Mouse (Mus musculus) hindbrain, embryonic 11.5 days (tissue): ENCODE data around the gene Mocs1. TPM values are rescaled to one million over a fixed set of nuclear protein-coding genes. Genes with fewer than 3 reads are reported as not detected.
A peak's percentile ranks its signal among the peaks of the same experiment; 100 is the strongest.

ENCODE experiments used
- ATAC-seq: fragments of 200-750 bp; cut with Nextera tagmentation; 2 replicates; pipeline ENCODE4 v1.8.0; 2017; ENCODE audit warnings: mild to moderate bottlenecking, moderate TSS enrichment, moderate library complexity; ENCODE audit not compliant: low FRiP score
- DNase-seq: peaks from one replicate; pipeline ENCODE4 v3.0.0-alpha.2; 2015; ENCODE audit warnings: low spot score
- H3K27ac ChIP-seq: fragments of 300-500 bp; sonication (generic); 2 replicates; pipeline ENCODE4 v1.5.1; 2014; ENCODE audit warnings: mild to moderate bottlenecking, low read depth, low read length
- H3K27me3 ChIP-seq: fragments of 300-500 bp; sonication (generic); 2 replicates; pipeline ENCODE4 v1.6.1; 2014; ENCODE audit warnings: mild to moderate bottlenecking, low read length, moderate library complexity, mixed read lengths; ENCODE audit not compliant: control insufficient read depth, insufficient read depth
- H3K36me3 ChIP-seq: fragments of 300-500 bp; sonication (generic); 2 replicates; pipeline ENCODE4 v1.6.1; 2014; ENCODE audit warnings: mild to moderate bottlenecking, low read length, moderate library complexity, mixed read lengths; ENCODE audit not compliant: control insufficient read depth, insufficient read depth
- H3K4me1 ChIP-seq: fragments of 300-500 bp; sonication (generic); replicated peaks from 2 replicates; pipeline ENCODE4 v1.6.1; 2014; ENCODE audit warnings: low read length, mixed read lengths; ENCODE audit not compliant: control insufficient read depth, insufficient read depth
- H3K4me2 ChIP-seq: fragments of 300-500 bp; sonication (generic); replicated peaks from 2 replicates; pipeline ENCODE4 v1.6.1; 2014; ENCODE audit warnings: mild to moderate bottlenecking, low read depth, low read length
- H3K4me3 ChIP-seq: fragments of 300-500 bp; sonication (generic); 2 replicates; pipeline ENCODE4 v1.5.1; 2014; ENCODE audit warnings: low read depth, low read length
- H3K9ac ChIP-seq: fragments of 300-500 bp; sonication (generic); 2 replicates; pipeline ENCODE4 v1.6.1; 2014; ENCODE audit warnings: low read depth, low read length
- H3K9me3 ChIP-seq: fragments of 300-500 bp; sonication (generic); 2 replicates; pipeline ENCODE4 v1.6.1; 2016; ENCODE audit warnings: low read length; ENCODE audit not compliant: control insufficient read depth
- WGBS: fragments of 180-500 bp; shearing (Covaris S2); extraction: QIAGEN DNeasy Blood & Tissue Kit; methylation state at CpG from one replicate; pipeline ENCODE4 v1.1.7; 2014; 5-methylcytosine and 5-hydroxymethylcytosine counted together
- polyA plus RNA-seq: library from polyadenylated mRNA; unstranded; fragments of >200 nt; fragmentation: Nextera tagmentation; extraction: Ambion mirVana; gene quantifications from 2 replicates; pipeline ENCODE4 v1.2.1, GENCODE M21; 2014

Gene Mocs1
- polyA plus RNA-seq, 1 experiment from 2014 or later: 5.6 TPM

- peak overlapping the region; percentile 87 for H3K4me2 ChIP-seq
- H3K27me3 ChIP-seq: no peaks in the 10 kb centered on the region
- peak overlapping the region; percentile 82 for H3K9ac ChIP-seq
- no peak for ATAC-seq
- no peak overlapping the region for H3K27ac ChIP-seq
- no peaks in the 10 kb centered on the region for H3K9me3 ChIP-seq
- no peaks in the 10 kb centered on the region for H3K36me3 ChIP-seq
- peaks cover 5% of the 10 kb centered on the region; the same call in 1 of the 2 replicates for H3K4me1 ChIP-seq
- WGBS: 68% methylated on average over 13 of the region's 13 CpGs
- DNase-seq: peak; percentile 15
- H3K4me3 ChIP-seq: peak overlapping the region; percentile 66
Measured at GRCm38 (mm10) chr17:49428751-49429415, 721 bp downstream of the Mocs1 start.

GRCm38 (mm10) chr17:49429471-49430129 is 1.4 kb downstream of the Mocs1 start:
- no peak overlapping the region for H3K4me2 ChIP-seq

DNA sequence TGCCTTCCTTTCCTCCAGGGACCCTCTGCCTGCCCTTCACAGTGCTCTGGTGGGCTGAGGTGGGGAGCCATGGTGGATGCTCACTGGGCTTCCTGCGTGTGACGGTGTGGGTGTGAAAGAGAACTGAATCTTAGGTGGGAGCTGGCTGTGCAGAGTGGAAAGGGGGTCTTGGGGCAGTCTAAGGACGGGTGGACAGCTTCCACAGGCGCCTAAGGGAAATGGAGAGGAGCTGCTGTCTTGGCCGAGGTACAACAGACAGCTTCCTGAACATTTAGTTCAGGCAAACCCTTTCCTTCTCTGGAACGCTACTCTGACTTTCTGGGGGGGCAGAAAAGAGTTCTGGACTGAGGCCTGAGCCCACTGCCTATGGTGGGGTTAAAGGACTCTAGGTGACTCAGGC is 2.0 kb downstream of the Mocs1 start:
- no peak overlapping the region for H3K4me2 ChIP-seq
- H3K4me1 ChIP-seq: peaks cover 5% of the 10 kb centered on the region; the same call in 1 of the 2 replicates
- H3K4me3 ChIP-seq: no peak overlapping the region
- no peaks in the 10 kb centered on the region for H3K27me3 ChIP-seq
- H3K27ac ChIP-seq: no peak overlapping the region
- DNase-seq (no peak), ATAC-seq (no peak)
- 82% methylated on average over 6 of the region's 6 CpGs for WGBS
- H3K36me3 ChIP-seq: peaks cover under 1% of the 10 kb centered on the region; the same call in 1 of the 2 replicates
- no peak overlapping the region for H3K9ac ChIP-seq
- H3K9me3 ChIP-seq: no peaks in the 10 kb centered on the region

More at GRCm38 (mm10) chr17:49429471-49430129, 1.4 kb downstream of the Mocs1 start:
- 92% methylated on average over 6 of the region's 6 CpGs for WGBS
- H3K4me3 ChIP-seq: no peak overlapping the region
- no peak overlapping the region for H3K9ac ChIP-seq
- no peaks in the 10 kb centered on the region for H3K27me3 ChIP-seq
- peaks cover 5% of the 10 kb centered on the region; the same call in 1 of the 2 replicates for H3K4me1 ChIP-seq
- no peaks in the 10 kb centered on the region for H3K36me3 ChIP-seq
- ATAC-seq (no peak), DNase-seq (no peak)
- no peaks in the 10 kb centered on the region for H3K9me3 ChIP-seq
- no peak overlapping the region for H3K27ac ChIP-seq

GRCm38 (mm10) chr17:49431176-49431575 is 3.0 kb downstream of the Mocs1 start:
- H3K9me3 ChIP-seq: no peaks in the 10 kb centered on the region
- H3K4me3 ChIP-seq: no peak overlapping the region
- ATAC-seq (no peak), DNase-seq (no peak)
- H3K9ac ChIP-seq: no peak overlapping the region
- H3K36me3 ChIP-seq: peaks cover 4% of the 10 kb centered on the region; the same call in 1 of the 2 replicates
- no peaks in the 10 kb centered on the region for H3K27me3 ChIP-seq
- H3K4me2 ChIP-seq: no peak overlapping the region
- H3K27ac ChIP-seq: no peak overlapping the region
- H3K4me1 ChIP-seq: peaks cover 5% of the 10 kb centered on the region; the same call in 1 of the 2 replicates
- whole genome bisulfite sequencing: 94% methylated on average over 6 of the region's 6 CpGs

DNA sequence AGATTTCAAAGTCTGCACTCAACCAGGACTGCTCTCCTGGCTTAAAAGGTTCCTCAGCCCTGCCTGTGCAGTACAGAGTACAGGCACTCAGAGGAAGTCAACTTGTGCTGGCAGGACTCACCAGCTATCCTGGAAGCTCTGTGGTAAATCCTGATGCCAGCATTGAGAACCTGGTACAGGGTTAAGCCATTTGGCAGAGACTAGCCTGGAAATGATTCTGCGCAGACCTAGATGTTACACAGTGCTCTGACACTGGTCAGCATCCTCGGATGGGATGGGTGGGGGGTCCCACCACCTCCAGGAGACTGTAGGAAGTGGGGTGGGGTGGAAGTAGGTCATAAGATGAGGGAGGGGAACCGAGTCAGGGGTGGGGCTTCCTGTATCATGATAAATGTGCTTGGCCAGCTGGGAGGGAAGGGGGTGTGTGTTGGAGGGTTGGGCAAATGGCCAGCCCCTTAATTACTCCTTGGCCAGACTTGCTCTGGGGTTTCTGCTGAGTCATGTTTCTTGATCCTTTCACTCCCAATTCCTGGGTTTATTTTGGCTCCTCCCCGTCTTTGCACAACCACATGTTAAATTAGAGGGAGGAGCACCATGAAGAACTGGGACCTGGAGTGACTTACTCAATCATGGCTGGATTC is 4.0 kb downstream of the Mocs1 start:
- WGBS: 91% methylated on average over 4 of the region's 4 CpGs
- no peak overlapping the region for H3K4me2 ChIP-seq
- H3K9ac ChIP-seq: no peak overlapping the region
- H3K9me3 ChIP-seq: no peaks in the 10 kb centered on the region
- H3K36me3 ChIP-seq: peaks cover 4% of the 10 kb centered on the region; the same call in 1 of the 2 replicates
- H3K4me3 ChIP-seq: no peak overlapping the region
- peaks cover 5% of the 10 kb centered on the region; the same call in 1 of the 2 replicates for H3K4me1 ChIP-seq
- ATAC-seq (no peak), DNase-seq (no peak)
- H3K27me3 ChIP-seq: no peaks in the 10 kb centered on the region
- no peak overlapping the region for H3K27ac ChIP-seq

GRCm38 (mm10) chr17:49433071-49433470 is 4.9 kb downstream of the Mocs1 start:
- H3K9ac ChIP-seq: no peak overlapping the region
- H3K4me2 ChIP-seq: no peak overlapping the region
- ATAC-seq (no peak), DNase-seq (no peak)
- 97% methylated on average over 6 of the region's 6 CpGs for WGBS
- no peak overlapping the region for H3K27ac ChIP-seq
- H3K4me3 ChIP-seq: no peak overlapping the region
- H3K4me1 ChIP-seq: peaks cover 5% of the 10 kb centered on the region; the same call in 1 of the 2 replicates
- H3K9me3 ChIP-seq: no peaks in the 10 kb centered on the region
- peaks cover 4% of the 10 kb centered on the region; the same call in 1 of the 2 replicates for H3K36me3 ChIP-seq
- H3K27me3 ChIP-seq: no peaks in the 10 kb centered on the region

- Histone ChIP-seq H3K27me3 (no peaks in the 10 kb centered on the region), H3K4me3 (no peak overlapping the region), H3K27ac (no peak overlapping the region), H3K4me2 (no peak overlapping the region), H3K9ac (no peak overlapping the region), H3K4me1 (no peaks in the 10 kb centered on the region), H3K9me3 (no peaks in the 10 kb centered on the region), H3K36me3 (peaks cover 4% of the 10 kb centered on the region; the same call in 1 of the 2 replicates)
- 68% methylated on average over 6 of the region's 6 CpGs for WGBS
- ATAC-seq (no peak), DNase-seq (no peak)
Measured at GRCm38 (mm10) chr17:49434236-49434635, 6.1 kb downstream of the Mocs1 start.

DNA sequence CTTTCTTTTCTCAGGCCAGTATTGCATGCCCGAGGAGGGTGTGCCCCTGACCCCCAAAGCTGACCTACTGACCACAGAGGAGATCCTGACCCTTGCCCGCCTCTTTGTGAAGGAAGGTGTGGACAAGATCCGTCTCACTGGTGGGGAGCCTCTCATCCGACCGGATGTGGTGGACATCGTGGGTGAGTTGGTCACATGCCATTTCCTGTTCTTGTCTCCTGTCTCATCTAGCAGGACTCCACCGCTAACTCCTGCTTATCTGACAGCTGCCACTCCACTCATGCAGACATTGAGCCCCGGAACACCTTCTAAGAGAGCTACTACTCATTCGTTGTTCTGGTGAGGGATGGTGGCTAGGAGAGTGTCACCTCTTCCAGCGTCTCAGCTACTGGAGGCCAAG is 6.9 kb downstream of the Mocs1 start:
- Histone ChIP-seq H3K27me3 (no peaks in the 10 kb centered on the region), H3K4me3 (no peak overlapping the region), H3K9me3 (no peaks in the 10 kb centered on the region), H3K27ac (no peak overlapping the region), H3K9ac (no peak overlapping the region), H3K4me2 (no peak overlapping the region), H3K4me1 (no peaks in the 10 kb centered on the region), H3K36me3 (peaks cover 4% of the 10 kb centered on the region; the same call in 1 of the 2 replicates)
- DNase-seq (no peak), ATAC-seq (no peak)
- WGBS: 91% methylated on average over 10 of the region's 10 CpGs
